Mouse (Mus musculus): ENCODE results near the gene Rbms3. TPM values are rescaled to one million over a fixed set of nuclear protein-coding genes. Genes with fewer than 3 reads are reported as not detected.

The Rbms3 gene
- total RNA-seq, 2 experiments from 2014 or later: 66.4 to 73.5 TPM

DNA sequence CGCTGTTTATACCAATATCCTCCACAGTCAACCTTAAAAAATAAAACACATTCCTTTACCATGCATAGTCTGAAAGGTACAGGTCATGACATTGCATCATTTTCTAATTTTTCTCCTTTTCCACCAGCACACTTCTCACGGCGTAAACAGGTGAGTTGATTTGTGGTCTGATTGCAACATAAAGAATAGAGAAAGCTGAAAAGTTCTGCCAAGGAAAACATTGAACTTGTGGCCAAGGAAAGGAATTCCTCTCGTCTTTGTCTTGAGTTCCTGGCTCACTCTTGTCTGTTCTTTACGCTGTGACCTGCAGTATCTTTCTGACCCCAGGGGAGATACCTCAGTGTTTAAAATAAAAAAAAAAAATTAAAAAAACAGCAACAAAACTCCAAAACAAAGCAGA lies 370.1 kb downstream of the Rbms3 start:
- no peak for DNase-seq (ENCODE audit: low spot score in 2 of 2)

DNA sequence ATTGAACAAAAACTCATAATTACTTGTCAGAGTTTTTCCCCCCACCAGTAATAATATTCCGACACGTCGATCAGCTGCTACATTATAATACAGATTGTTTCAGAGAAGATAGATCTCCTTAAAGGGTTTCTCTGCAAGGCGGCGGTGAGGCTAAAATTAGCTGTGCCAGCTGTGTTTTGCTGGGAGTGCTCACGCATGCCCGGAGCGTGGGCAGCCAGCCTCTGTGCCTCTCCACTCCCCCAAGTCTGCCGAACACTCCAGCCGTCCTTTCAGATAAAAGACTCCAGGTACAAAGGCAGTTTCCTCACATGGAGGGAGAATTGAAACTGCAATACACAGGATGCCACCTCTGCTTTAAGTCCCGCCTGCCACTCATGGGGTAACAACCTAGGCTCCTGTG lies 376.4 kb downstream of the Rbms3 start:
- no peak for DNase-seq (ENCODE audit: low spot score in 2 of 2)

DNA sequence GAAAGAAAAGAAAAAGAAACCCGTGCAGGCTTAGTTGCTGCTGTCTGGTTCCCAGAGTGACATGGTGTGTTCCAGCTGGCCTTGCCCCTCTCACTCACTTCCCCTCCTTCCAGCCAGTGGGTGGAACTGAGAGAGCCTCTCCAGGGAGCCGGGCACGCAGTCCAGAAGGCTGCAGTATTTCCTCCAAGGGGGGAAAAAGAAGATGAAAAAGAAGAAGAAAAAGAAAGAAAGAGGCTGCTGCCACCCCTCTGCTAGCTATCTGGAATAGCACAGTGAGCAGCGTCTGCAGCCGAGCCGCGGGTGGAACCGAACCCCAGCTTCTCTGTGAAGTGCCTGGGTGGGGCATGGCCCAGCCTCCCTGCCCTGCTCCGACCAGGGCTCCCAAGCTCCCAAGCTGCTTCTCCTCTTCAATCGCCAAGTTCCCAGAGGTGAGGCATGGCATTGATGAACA lies 377.3 kb downstream of the Rbms3 start:
- DNase-seq (ENCODE audit: low spot score in 2 of 2): peak; percentile 32 to 69

DNA sequence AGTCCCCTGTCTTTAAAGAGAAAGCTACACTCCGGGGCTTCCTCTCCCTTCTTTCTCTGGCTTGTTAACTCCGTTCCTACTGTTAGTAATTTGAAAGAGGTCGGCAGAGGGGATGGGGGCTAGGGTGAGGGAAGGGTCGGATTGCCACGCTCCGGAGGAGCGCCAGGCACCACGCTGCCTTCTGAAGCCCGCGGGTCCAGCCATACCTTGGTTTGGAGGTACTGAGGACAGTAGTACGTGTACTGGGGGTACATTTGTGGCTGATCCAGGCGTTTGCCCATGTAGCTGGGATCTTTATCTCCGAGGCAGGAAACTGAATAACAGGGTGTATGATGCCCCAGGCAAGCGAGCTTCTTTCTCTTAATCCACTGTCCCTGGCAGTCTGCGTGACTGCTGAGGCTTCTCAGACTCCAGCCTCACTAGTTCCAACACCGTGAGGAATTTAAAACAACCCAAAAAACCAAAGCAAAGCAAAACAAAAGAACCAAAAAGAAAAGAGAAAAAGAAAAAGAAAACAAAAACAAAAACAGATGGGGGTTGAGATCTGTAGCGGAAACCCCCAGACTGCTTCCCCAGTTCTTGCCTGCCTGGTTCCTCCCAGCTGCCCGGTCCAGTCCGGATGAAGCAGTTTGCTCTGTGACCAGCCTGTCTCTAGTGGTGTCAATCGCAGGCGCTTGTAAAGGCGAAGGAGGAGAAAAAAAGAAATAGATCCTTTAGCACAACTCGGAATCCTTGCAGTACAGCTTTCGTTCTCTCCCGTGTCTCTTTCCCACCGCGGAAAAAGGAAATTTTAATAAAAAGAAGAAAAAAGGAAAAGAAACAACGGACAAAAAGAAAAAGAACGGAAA lies 378.0 kb downstream of the Rbms3 start:
- DNase-seq (ENCODE audit: low spot score in 2 of 2): peak in 1 of 2 experiments; percentile 47

DNA sequence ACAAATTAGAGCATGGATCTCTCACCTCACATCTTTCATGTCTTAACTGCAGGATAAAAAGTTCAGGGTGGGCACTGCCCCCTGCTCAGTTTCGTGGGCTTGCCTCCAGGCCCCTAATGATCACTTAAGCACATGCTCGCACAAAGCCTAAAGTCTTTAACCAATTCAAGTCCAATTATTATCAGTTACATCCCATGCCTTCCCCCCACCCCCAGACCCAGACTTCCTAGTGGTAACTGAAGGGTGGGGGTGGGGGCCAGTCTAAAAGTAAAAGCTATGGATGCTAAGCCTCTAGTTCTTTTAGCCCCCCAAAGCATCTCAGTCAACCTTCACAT lies 378.9 kb downstream of the Rbms3 start:
- no peak for DNase-seq (ENCODE audit: low spot score in 2 of 2)

DNA sequence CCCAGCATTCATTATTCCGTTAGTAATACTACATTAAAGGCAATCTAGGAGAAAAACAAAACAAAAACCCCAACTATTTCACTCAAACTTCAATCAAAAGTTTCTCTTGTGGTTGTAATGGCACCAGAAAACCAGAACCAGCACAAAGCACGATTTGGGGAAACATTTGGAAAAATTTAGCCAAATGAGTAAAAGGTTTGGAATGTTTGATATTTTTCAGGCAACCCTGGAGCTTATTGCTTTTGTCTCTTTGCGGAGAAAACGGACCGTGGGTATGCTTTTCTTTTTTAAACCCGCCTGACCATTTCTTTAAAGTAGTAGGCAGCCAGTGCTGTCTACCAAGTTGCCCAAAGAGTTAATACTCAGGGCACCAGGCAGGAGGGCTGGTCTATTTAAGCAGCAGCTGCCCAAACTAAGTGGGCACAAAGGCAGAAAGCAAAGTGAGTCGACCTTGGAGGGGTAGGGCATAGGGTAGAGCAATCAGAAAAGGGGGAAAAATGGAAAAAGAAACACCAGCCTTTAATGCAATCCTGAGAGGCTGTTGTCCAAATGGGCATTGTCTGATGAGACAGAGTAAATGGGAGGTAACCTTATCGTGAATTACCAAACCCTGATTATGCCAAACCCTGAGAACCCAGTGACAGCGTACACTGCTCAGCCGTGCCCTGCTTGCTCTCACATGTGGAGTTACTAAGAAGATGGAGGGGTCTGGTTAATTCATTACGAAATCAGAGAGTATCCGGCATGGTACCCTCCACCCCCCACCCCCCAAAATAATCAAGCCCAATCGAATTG lies 379.5 kb downstream of the Rbms3 start:
- no peak for DNase-seq (ENCODE audit: low spot score in 2 of 2)

DNA sequence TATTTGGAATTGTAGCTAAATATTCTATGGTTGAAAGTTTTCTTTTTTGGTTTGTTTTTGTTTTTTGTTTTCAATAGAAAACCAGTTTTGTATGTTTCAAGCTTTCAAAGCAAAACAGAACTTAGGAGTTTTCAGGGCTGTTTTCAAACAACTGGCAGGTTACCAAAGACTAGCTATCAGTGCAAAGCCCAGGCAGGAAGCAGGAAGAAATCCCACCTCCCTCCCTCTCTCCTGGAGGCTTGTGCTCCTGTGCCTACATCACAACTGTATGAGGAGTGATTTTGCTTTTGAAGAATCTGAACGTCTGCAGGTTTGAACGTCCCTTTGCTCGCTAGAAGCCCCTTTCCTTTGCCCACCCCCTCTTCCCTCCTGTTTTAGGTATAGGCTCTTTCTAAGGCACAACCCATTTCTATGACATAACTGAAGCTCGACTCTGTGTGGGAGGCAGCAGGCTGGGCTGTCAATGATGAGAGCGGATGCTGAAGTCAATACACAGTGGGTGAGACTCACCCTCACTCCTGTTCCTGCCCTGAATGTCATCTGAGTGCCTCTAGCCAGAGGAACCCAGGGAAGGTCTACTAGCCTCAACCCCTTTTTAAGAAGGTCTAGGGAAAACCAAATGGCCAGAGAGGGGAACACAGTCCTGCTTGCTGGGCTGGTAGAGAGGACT lies 382.3 kb downstream of the Rbms3 start:
- no peak for DNase-seq (ENCODE audit: low spot score in 2 of 2)

DNA sequence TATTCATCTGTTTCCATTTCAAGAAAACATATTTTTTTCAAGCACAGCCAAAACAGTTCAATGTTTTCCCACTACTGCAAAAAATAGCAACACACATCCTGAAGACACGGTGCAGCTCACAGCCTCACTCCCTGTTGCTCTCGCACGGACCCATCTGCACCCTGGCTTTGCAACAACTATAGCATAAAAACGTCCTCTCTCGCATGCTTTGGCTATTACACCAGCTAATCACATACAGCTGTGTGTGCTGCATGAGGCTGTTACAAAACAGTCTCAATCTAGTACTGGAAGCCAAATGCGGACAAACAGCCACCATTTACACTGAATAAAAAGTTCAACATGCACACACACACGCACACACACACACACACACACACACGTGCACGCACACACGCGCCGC lies 383.5 kb downstream of the Rbms3 start:
- DNase-seq (ENCODE audit: low spot score in 2 of 2): no peak

DNA sequence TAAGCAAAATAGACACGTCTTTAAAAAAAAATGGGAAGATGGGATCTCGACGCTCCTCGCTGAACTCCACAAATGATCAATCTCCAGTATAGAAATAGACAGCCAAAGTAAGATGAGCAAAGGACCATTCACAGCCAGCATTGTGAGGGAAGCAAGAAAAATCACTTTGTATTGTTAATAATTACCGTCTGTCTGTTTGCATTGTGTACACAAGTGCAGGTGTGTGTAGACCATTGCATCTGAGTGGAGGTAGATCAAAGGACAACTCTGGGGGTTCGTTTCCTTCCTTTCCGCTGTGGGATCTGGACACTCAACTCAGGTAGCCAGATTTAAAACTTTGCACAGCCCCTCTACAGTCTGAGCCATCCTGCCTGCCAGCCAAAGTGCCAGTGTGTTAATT lies 386.3 kb downstream of the Rbms3 start:
- DNase-seq (ENCODE audit: low spot score in 2 of 2): no peak

DNA sequence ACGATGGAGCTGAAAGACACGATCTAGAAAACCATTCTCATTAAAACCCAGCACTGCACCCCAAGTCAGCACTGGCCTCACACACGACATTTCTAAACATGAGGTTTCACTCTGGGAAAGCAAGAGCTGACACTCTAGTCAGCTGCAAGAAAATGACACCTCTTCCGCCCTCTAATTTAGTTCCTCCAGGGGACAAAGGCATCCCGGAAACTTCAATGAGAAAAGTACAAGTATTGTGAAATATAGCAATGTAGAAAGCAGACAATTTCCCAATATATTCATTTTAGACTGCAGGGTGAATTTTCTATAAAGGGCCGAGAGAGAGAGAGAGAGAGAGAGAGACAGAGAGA lies 395.0 kb downstream of the Rbms3 start:
- DNase-seq (ENCODE audit: low spot score in 2 of 2): no peak

DNA sequence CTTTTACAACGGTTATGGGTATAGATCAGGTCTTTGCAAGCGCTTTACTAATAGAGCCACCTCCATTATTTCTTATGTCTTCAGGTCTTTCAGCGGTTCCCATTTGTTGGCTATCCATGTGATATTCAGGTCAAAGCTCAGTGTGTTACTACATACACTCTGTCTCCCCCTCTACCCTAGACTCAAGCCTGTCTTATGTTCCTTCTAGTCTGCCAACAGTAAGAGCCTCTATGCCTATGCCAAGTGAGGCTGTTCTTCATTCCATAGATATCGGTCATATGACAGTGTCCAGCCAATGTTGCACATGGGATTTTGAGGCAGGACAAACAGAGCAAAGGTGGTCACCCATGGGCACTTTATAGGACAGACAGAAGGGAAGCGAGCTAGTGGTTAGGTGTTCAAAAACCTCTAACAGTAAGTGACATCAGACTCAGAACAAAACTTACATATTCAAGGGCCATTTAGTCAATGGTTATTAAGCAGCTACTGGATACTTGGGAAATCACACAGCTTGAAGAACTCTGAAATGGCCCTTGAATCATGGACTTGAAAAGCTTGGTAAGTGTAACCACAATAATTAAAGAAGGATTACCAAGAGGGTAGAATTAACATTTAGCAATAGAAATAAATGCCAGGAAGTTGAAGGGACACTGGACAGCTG lies 395.5 kb downstream of the Rbms3 start:
- no peak for DNase-seq (ENCODE audit: low spot score in 2 of 2)

DNA sequence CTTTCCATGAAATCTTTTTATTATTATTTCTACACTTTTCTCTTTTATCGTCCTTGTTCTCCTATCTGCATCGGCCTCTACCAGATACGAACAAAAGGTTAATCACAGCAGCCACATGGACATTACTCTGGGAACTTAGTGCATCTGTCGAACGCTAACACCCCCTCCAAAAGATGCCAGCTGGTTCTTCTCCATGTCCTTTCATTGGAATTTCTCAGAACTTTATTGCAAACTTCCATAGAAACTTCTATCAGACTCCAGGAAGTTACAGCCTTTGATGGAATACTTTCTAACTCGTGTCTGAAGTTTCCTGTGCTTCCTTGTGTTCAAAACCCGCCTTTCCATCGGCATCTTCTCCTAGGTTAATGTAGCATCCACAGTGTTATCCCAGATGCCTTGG lies 407.0 kb downstream of the Rbms3 start:
- DNase-seq (ENCODE audit: low spot score in 2 of 2): no peak

DNA sequence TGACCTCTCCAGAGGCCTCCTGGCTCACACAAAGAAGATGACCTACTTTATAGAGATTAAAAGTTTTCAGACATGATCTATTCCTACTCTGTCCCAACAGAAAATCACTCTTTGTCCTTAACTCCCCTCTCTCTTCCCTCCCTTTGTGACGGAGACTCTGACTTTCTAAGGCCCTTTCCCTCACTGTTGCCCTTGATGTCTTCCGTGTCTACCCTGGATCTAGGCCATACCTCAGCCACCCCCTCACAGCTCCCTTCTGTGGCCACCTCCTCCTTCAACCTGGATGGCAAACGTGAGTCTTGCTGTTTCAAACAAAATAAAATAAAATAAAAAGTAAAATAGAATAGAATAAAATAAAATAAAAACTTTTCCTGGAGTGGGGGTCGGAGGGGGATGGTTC lies 408.2 kb downstream of the Rbms3 start:
- DNase-seq (ENCODE audit: low spot score in 2 of 2): no peak

DNA sequence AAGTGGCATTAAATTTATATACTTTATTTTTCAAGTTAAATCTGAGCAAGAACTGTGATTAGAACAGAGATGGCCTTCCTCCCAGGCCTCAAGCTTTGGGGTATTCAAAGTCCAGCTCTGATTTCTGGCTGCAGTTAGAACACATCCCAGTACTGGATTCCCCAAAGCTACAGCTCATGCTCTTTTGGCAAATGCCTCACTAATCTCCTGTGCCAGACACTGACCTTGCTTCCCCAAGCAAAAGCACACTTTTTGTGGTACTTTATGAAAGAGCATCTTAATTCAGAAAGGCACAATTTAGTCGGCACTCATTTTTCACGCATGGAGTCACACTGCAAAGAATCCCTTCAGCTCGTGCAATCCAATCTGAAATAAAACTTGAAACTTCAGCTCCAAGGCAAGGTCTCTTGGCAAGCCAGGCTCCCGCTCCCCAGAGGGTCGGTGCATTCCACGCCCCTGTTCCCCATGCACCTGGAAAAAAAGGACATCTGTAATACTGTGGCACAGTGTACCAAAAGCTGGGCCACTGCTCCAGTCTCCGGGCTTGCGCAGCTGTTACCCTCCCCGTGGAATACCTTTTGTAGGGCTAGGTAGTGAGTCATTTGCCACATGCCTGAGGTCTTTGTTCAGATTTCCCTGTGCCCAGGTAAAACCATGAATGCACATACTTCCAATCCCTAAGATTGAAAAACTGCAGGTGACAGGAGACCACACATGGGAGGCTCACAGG lies 413.5 kb downstream of the Rbms3 start:
- DNase-seq (ENCODE audit: low spot score in 2 of 2): no peak

DNA sequence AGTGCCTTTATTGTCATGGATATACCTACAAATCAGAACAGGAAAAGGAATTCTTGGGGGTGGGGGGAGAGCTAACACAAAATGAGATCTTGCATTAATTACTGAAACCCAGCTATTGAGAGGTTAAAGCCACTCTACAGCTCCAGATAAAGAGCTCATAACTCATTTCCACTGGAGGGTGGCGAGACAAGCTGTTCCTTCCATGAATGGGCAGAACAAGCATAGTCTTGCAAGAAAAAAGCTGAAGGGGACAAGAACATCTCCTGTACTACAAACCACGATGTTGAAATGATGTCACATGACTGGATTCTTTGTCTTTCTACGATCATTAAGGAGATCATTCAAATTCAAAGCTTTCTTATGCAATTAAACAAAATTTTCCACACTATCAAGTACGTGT lies 417.7 kb downstream of the Rbms3 start:
- no peak for DNase-seq (ENCODE audit: low spot score in 2 of 2)

DNA sequence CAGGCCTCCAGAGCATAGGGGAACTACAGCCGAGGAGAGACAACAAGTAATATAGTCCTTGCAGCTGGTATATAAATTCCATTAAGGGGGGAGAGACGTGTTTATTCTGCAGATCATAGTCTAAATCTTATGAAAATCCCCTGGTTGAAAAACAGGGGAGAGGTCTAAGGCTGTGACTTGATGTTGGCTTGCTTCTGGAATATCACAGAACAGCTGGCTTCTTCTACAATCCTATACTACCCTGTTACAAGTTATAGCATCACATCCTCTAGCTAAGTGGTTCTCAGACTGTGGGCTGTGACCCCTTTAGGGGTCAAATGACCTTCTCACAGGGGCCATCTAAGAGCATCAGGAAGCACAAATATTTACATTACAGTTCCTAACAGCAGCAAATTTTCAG lies 419.4 kb downstream of the Rbms3 start:
- no peak for DNase-seq (ENCODE audit: low spot score in 2 of 2)

DNA sequence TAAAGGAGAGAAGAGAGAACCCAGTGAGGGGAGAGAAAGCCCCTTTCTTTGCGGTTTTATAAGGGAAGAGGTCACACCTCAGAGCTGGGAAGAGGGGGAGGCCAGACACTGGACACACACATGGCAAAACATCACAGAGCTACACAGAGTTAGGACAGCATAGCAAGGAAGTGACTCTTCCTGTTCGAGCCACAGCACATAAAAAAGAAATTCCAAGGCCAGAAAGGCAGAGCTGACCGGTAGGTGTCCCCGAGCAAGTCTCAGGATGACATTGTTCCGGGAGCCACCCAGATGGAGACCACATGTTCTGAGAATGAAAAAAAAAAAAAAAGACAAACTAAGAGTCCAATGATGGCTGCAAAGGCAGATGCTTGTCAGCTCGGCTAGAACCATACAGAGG lies 424.3 kb downstream of the Rbms3 start:
- DNase-seq (ENCODE audit: low spot score in 2 of 2): no peak

DNA sequence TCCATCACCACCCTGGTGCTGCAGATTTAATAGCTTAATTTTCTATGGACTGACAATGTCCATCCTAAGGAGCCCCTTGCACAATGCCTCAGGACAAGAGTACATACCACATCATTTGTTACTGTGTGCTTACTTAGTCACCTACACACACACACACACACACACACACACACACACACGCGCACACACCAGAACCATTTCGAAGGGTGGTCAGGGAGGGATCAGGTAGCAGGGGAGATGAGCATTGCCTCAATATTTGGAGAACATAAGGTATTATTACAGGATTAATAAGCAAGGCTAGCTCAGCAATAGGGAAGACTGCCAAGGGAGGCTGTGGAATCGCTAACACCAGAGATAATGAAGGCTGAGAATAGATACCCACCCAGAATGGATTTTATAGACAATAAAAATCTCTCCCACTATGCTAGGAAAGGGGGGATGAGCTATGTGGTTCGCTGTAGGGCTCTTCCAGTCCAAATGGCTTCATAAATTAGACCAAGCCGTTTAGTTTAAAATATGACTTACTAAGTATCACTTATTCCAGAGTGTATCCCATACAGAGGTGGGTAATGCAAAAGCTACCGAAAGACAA lies 429.6 kb downstream of the Rbms3 start:
- no peak for DNase-seq (ENCODE audit: low spot score in 2 of 2)

DNA sequence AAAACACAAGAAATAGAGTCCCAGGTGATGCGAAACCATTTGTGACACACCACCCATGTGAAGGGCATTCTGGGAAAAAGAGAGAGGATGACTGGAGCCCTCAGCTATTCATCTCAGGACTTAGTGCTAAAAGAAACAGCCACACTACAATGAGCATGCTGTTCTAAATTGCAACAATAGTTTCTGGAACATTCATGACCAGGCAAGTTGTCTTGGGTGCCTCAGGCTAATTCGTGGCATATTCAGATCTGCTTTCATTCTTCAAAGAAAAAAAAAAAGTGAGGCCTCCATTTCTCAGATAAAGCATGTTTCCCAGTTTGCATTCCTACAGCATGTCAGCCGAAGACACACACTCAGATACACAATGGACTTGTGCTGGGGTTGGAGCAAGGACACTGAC lies 432.2 kb downstream of the Rbms3 start:
- no peak for DNase-seq (ENCODE audit: low spot score in 2 of 2)
